In genomic region chr13:114891655-114892054, GRCm38 (mm10) we compare ENCODE assay signal across 20 mouse cellular contexts. TPM values are rescaled to one million over a fixed set of nuclear protein-coding genes. Genes with fewer than 3 reads are reported as not detected.
A peak's percentile ranks its signal among the peaks of the same experiment; 100 is the strongest.
DNase-seq lines count a peak whose midpoint lies in the region; ATAC-seq and TF ChIP-seq lines count a peak whose summit lies in the region.
"Had no signal": no experiment of that assay in that cellular context is flagged by ENCODE, and none has a peak within 500 bp of the region (broad histone marks: within the 10 kb centered on the region; RNA-seq: fewer than 3 reads in every experiment).

No protein-coding gene starts in this region.

- no peak for TF ChIP-seq CTCF in lung, postnatal 0 days (IDR thresholded peaks at IDR 0.05)

- H3K27ac ChIP-seq in heart, embryonic 11.5 days (ENCODE audit: low read depth, low read length): peak overlapping the region; percentile 42
- H3K27ac ChIP-seq in heart, embryonic 15.5 days: peak overlapping the region; percentile 39; the same call in 1 of the 2 replicates
- no peak overlapping the region for H3K27ac ChIP-seq in lung, postnatal 0 days (ENCODE audit: low read length)
- H3K27ac ChIP-seq: embryonic facial prominence, embryonic 12.5 days; forebrain, embryonic 15.5 days; heart, adult 2 months; hindbrain, embryonic 15.5 days had no signal

- H3K36me3 ChIP-seq in heart, embryonic 11.5 days (ENCODE audit: control insufficient read depth, insufficient read depth, low read length): no peaks in the 10 kb centered on the region
- no peaks in the 10 kb centered on the region for H3K36me3 ChIP-seq in heart, embryonic 15.5 days
- H3K36me3 ChIP-seq in lung, postnatal 0 days (ENCODE audit: insufficient read depth, low read length): no peaks in the 10 kb centered on the region
- H3K36me3 ChIP-seq: embryonic facial prominence, embryonic 12.5 days; forebrain, embryonic 15.5 days; hindbrain, embryonic 15.5 days had no signal

- no peak overlapping the region for H3K4me3 ChIP-seq in heart, embryonic 11.5 days (ENCODE audit: low read depth, low read length)
- no peak overlapping the region for H3K4me3 ChIP-seq in heart, embryonic 15.5 days
- no peak overlapping the region for H3K4me3 ChIP-seq in lung, postnatal 0 days (ENCODE audit: low read depth, low read length)
- H3K4me3 ChIP-seq: embryonic facial prominence, embryonic 12.5 days; forebrain, embryonic 15.5 days; heart, adult 2 months; hindbrain, embryonic 15.5 days had no signal

- no peaks in the 10 kb centered on the region for H3K9me3 ChIP-seq in heart, embryonic 11.5 days (replicated peaks; ENCODE audit: control insufficient read depth, low read length)
- H3K9me3 ChIP-seq in heart, embryonic 15.5 days (replicated peaks): no peaks in the 10 kb centered on the region
- no peaks in the 10 kb centered on the region for H3K9me3 ChIP-seq in lung, postnatal 0 days (ENCODE audit: low read length)
- H3K9me3 ChIP-seq: embryonic facial prominence, embryonic 12.5 days; forebrain, embryonic 15.5 days; hindbrain, embryonic 15.5 days had no signal

- no peaks in the 10 kb centered on the region for H3K4me1 ChIP-seq in heart, embryonic 11.5 days (ENCODE audit: control insufficient read depth, insufficient read depth, low read length)
- peaks cover 11% of the 10 kb centered on the region for H3K4me1 ChIP-seq in heart, embryonic 15.5 days (replicated peaks)
- H3K4me1 ChIP-seq in lung, postnatal 0 days (ENCODE audit: insufficient read depth, low read depth, low read length): no peaks in the 10 kb centered on the region; the same call in 1 of the 2 replicates
- H3K4me1 ChIP-seq: embryonic facial prominence, embryonic 12.5 days; forebrain, embryonic 15.5 days; hindbrain, embryonic 15.5 days had no signal

- H3K9ac ChIP-seq in heart, embryonic 11.5 days (ENCODE audit: low read depth, low read length): no peak overlapping the region
- H3K9ac ChIP-seq in heart, embryonic 15.5 days: no peak overlapping the region
- no peak overlapping the region for H3K9ac ChIP-seq in lung, postnatal 0 days (replicated peaks; ENCODE audit: low read depth)
- H3K9ac ChIP-seq: embryonic facial prominence, embryonic 12.5 days; forebrain, embryonic 15.5 days; hindbrain, embryonic 15.5 days had no signal

- no peak for DNase-seq in heart, postnatal 4 days
- DNase-seq in heart, adult 8-10 months (ENCODE audit: low spot score): no peak
- DNase-seq in lung, postnatal 0 days (ENCODE audit: low spot score): peak; percentile 39
- no peak for DNase-seq in lung, adult 18-20 months
- no peak for DNase-seq in right cerebral cortex, postnatal 36 days (ENCODE audit: low spot score in 2 of 2)
- DNase-seq: adrenal gland, postnatal 14 days; cerebellum, adult 11-12 months; cerebellum, adult 9-10 months; cerebellum, postnatal 25 days; gastrocnemius, postnatal 36 days; heart, adult 2 months had no signal

- 50% methylated on average over 6 of the region's 6 CpGs for whole genome bisulfite sequencing in heart, embryonic 11.5 days (ENCODE audit: insufficient replicate concordance)
- WGBS in heart, embryonic 15.5 days: 41% methylated on average over 6 of the region's 6 CpGs
- WGBS in lung, postnatal 0 days: 46% methylated on average over 6 of the region's 6 CpGs

- no peaks in the 10 kb centered on the region for H3K27me3 ChIP-seq in heart, embryonic 11.5 days (ENCODE audit: control insufficient read depth, insufficient read depth, low read length)
- H3K27me3 ChIP-seq in heart, embryonic 15.5 days: no peaks in the 10 kb centered on the region
- no peaks in the 10 kb centered on the region for H3K27me3 ChIP-seq in lung, postnatal 0 days (replicated peaks; ENCODE audit: insufficient read depth, low read length)
- H3K27me3 ChIP-seq: CH12.LX; embryonic facial prominence, embryonic 12.5 days; forebrain, embryonic 15.5 days; hindbrain, embryonic 15.5 days; Patski had no signal

- peak; percentile 52; the same call in 1 of the 2 replicates for ATAC-seq in heart, embryonic 11.5 days (replicated peaks; ENCODE audit: insufficient number of reproducible peaks, low FRiP score, low TSS enrichment)
- ATAC-seq in heart, embryonic 15.5 days (replicated peaks; ENCODE audit: insufficient number of reproducible peaks, insufficient read depth, low FRiP score, low read depth): no peak
- peak; percentile 53 for ATAC-seq in lung, postnatal 0 days
- ATAC-seq: activated CD4-positive, CD25-positive, alpha-beta regulatory T cell, adult 4 months; forebrain, embryonic 15.5 days; intestine, embryonic 16.5 days; Patski had no signal

- no peak for TF ChIP-seq EP300 in lung, postnatal 0 days (IDR thresholded peaks at IDR 0.05)

- H3K4me2 ChIP-seq in heart, embryonic 11.5 days: no peak overlapping the region
- H3K4me2 ChIP-seq in heart, embryonic 15.5 days: no peak overlapping the region
- H3K4me2 ChIP-seq in lung, postnatal 0 days (replicated peaks; ENCODE audit: low read depth, low read length): no peak overlapping the region
- H3K4me2 ChIP-seq: embryonic facial prominence, embryonic 12.5 days; forebrain, embryonic 15.5 days; hindbrain, embryonic 15.5 days had no signal

RNA-seq across cellular contexts. Expression of gene Itga2, which starts 40.2 kb away (rescaled TPM):
- polyA plus RNA-seq in heart, embryonic 11.5 days (2014; fragmentation: Nextera tagmentation; extraction: Ambion mirVana): 2.1 and 2.9 TPM in 2 replicates
- total RNA-seq in heart, postnatal 4 days (2021): 1 to 10 TPM; 5.0 to 5.2 TPM
- 1.7 and 4.1 TPM in 2 replicates for polyA plus RNA-seq in heart, embryonic 15.5 days (2015; fragmentation: Nextera tagmentation; extraction: Ambion mirVana)
- 1 to 10 TPM in 1 of 4 experiments, under 1 TPM in 3; 0.53 to 1.1 (median 0.67) TPM for total RNA-seq in heart, adult 8-10 months (2022)
- polyA plus RNA-seq in lung, postnatal 0 days (2015; fragmentation: Nextera tagmentation; extraction: Ambion mirVana): 15.2 and 18.8 TPM in 2 replicates
- total RNA-seq: CH12.LX had no signal
